Mouse (Mus musculus): ENCODE results near the gene Adam33.
"Not testable (repeated sequence)": the region's sequence is repeated elsewhere in the genome, so short reads cannot be mapped to it uniquely, and the experiment has no call there.

Gene Adam33

DNA sequence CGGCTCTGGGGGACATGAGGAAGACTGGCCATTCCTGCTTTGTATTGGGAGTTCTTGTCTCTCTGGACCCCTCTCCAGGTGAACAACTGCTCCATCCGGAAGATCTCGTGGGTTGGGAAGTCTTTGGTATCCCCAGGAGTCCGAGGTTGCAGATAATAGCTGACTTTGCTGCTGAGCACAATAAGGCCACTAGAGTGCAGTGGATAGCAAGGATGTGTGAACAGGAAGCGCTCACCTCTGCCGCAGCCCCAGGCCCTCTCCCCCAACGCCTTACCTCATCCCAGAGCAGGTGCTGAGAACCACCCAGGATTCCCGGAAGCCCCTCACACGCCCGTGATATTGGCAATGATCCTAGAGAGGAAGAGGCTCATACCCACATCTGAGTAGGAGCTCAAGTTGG lies 7.4 kb downstream of the Adam33 start:
- peak; percentile 46 for DNase-seq (ENCODE audit: low spot score)

GRCm38 (mm10) chr2:131055631-131056030 lies 8.0 kb downstream of the Adam33 start:
- DNase-seq (ENCODE audit: low spot score), result peak; percentile 85

- DNase-seq (ENCODE audit: low spot score), result no peak
Observed at GRCm38 (mm10) chr2:131054646-131055264, 8.9 kb downstream of the Adam33 start.

- DNase-seq (ENCODE audit: low spot score), result peak; percentile 40
Observed at GRCm38 (mm10) chr2:131053851-131054645, 9.6 kb downstream of the Adam33 start.

GRCm38 (mm10) chr2:131052862-131053418 lies 10.7 kb downstream of the Adam33 start:
- no peak for DNase-seq (ENCODE audit: low spot score)

- no peak for DNase-seq (ENCODE audit: low spot score)
Observed at GRCm38 (mm10) chr2:131052043-131052442, 11.6 kb downstream of the Adam33 start.

GRCm38 (mm10) chr2:131046025-131046424 lies 17.6 kb downstream of the Adam33 start:
- DNase-seq (ENCODE audit: low spot score), result no peak

GRCm38 (mm10) chr2:131044989-131045720 lies 18.5 kb downstream of the Adam33 start:
- DNase-seq (ENCODE audit: low spot score), result no peak

GRCm38 (mm10) chr2:131044354-131044852 lies 19.2 kb downstream of the Adam33 start:
- DNase-seq (ENCODE audit: low spot score), result no peak

- DNase-seq (ENCODE audit: low spot score), result no peak
Observed at GRCm38 (mm10) chr2:131042988-131043387, 20.6 kb downstream of the Adam33 start, which contains the start of gene Gfra4. Gene Gfra4, minus strand, starts transcription at chr2:131043088.

DNA sequence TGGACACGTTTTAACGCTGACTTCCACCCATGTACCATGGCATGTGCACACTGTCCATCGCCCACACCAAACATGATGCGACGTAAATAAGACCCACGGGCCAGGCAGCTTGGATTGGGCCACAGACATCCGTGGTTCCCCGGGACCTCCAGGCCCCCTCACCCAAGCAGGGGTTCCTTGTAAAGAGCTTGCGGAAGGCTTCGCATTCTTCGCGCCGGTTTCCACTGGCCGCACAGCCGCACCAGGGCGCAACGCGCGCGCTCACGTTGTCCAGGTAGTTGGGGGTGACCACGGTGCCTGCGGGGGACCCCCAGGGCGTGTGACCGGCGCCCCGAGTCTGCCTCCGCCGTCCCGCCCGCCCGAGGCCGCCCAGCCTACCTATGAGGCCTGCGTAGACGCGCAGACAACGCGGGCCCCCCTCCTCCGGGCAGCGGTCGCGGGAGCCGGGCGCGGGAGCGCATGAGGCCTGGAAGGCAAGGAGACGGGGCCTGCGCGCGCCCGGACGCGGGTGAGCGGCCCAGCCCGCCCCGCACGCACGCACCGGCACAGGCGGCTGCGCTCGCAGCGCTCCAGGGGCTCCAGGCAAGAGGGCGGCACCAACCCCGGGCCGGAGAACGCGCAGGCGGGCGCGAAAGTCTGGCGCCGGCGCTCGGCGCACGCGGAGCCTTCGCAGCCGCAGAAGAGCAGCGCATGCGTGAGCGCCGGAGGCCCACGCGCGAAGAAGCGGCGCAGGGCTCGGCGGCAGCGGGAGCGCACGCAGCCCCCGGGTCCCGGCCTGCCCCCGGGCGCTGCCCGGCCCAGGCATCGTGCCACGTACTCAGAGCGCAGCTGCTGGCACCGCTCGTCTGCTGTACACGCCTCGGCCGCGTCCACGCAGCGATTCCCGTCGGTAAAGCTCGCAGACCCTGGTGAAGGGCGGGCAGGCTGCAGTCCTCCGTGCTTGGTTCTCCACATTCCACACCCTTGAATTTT lies 22.5 kb downstream of the Adam33 start:
- peak; percentile 61 for DNase-seq (ENCODE audit: low spot score)

- no peak for DNase-seq (ENCODE audit: low spot score)
Observed at GRCm38 (mm10) chr2:131038675-131039074, 24.9 kb downstream of the Adam33 start.

DNA sequence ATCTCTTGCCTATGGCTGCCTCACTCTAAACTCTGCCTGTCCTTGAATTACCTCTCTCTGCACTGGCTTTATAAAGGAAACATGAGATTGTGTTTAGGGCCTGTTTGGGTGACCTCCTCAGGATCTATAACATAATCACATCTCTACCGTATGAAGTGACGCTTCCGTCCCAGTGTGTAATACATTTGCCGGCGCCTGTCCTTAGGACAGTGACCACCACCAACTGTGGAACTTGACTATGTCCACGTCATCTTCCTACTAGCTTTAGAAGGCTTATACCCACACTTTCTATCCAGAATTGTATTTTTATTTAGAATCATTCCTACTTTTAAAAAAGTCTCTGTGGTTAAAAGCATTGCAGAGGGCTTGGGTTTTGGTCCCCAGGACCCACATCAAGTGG lies 25.4 kb downstream of the Adam33 start:
- no peak for DNase-seq (ENCODE audit: low spot score)

- DNase-seq (ENCODE audit: low spot score), result peak; percentile 49
Observed at GRCm38 (mm10) chr2:131037226-131037990, 26.2 kb downstream of the Adam33 start.

- no peak for DNase-seq (ENCODE audit: low spot score)
Observed at GRCm38 (mm10) chr2:131036757-131037156, 26.9 kb downstream of the Adam33 start.

GRCm38 (mm10) chr2:131036343-131036742 lies 27.3 kb downstream of the Adam33 start:
- no peak for DNase-seq (ENCODE audit: low spot score)

- not testable (repeated sequence) for DNase-seq (ENCODE audit: low spot score)
Observed at GRCm38 (mm10) chr2:131031406-131031805, 32.2 kb downstream of the Adam33 start.

DNA sequence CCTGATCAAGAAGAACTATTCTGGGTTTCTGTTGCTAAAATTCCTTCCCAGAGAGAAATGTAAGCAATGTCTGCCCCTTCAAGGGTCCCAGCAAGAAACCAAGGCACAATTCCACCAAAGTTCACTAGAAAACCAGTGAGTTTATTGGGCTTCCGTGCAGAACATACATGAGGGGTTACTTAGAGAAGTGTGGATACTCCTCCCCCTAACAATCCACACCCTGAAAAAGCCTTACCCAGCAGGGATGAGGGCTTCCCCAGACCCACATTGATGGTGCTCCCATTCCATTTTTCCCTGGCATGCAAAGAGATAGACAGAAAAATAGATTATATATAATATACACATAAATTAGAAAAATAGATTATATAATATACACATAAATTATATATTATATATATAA lies 32.6 kb downstream of the Adam33 start:
- no peak for DNase-seq (ENCODE audit: low spot score)

DNA sequence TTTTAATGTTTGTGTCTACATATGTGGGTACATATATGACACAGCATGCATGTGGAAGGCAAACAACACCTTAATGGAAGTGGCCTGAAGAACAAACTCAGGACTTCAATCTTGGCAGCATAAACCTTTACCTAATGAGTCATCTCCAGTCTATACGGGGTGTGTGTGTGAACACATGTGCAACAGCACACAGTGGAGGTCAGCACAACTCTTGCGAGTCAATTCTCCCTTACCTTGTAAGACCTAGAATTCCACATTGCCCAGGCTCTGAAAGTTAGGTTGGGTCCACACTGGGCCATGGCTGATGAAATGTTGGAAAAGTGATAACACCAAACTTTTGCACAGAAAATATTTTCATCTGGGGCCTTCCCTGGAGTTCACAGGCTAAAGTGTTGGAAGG lies 33.1 kb downstream of the Adam33 start:
- no peak for DNase-seq (ENCODE audit: low spot score)

Data from testis, postnatal 10 days (tissue).